Mouse (Mus musculus): ENCODE data around the gene 4933406M09Rik. TPM values are rescaled to one million over a fixed set of nuclear protein-coding genes. Genes with fewer than 3 reads are reported as not detected.

The 4933406M09Rik gene
- total RNA-seq, 2 experiments from 2014 or later = not detected

GRCm38 (mm10) chr1:134374124-134374523 is 11.6 kb upstream of the 4933406M09Rik start:
- no peak for DNase-seq (ENCODE audit: low spot score in 2 of 2)

- DNase-seq (ENCODE audit: low spot score in 2 of 2) = no peak
Observed at GRCm38 (mm10) chr1:134381051-134381450, 4.7 kb upstream of the 4933406M09Rik start.

- peak in 1 of 2 experiments; percentile 2 for DNase-seq (ENCODE audit: low spot score in 2 of 2)
Observed at GRCm38 (mm10) chr1:134381795-134382625, 3.7 kb upstream of the 4933406M09Rik start.

GRCm38 (mm10) chr1:134384581-134384980 is 1.2 kb upstream of the 4933406M09Rik start:
- DNase-seq (ENCODE audit: low spot score in 2 of 2) = no peak

GRCm38 (mm10) chr1:134385176-134385575 is 564 bp upstream of the 4933406M09Rik start:
- DNase-seq (ENCODE audit: low spot score in 2 of 2) = no peak

GRCm38 (mm10) chr1:134393827-134394226 is 8.1 kb downstream of the 4933406M09Rik start:
- DNase-seq (ENCODE audit: low spot score in 2 of 2) = no peak

- DNase-seq (ENCODE audit: low spot score in 2 of 2) = no peak
Observed at GRCm38 (mm10) chr1:134398210-134398609, 12.5 kb downstream of the 4933406M09Rik start.

GRCm38 (mm10) chr1:134399735-134400134 is 14.0 kb downstream of the 4933406M09Rik start:
- no peak for DNase-seq (ENCODE audit: low spot score in 2 of 2)

GRCm38 (mm10) chr1:134405509-134406413 is 20.0 kb downstream of the 4933406M09Rik start, which contains the start of gene Cyb5r1:
Gene Cyb5r1 (plus strand): TSS chr1:134405559.
- peak; percentile 37 to 38 for DNase-seq (ENCODE audit: low spot score in 2 of 2)

- no peak for DNase-seq (ENCODE audit: low spot score in 2 of 2)
Observed at GRCm38 (mm10) chr1:134406414-134406771, 20.7 kb downstream of the 4933406M09Rik start.

- DNase-seq (ENCODE audit: low spot score in 2 of 2) = no peak
Observed at GRCm38 (mm10) chr1:134408080-134408479, 22.3 kb downstream of the 4933406M09Rik start.

GRCm38 (mm10) chr1:134411706-134412629 is 26.2 kb downstream of the 4933406M09Rik start:
- no peak for DNase-seq (ENCODE audit: low spot score in 2 of 2)

GRCm38 (mm10) chr1:134414038-134414437 is 28.3 kb downstream of the 4933406M09Rik start:
- DNase-seq (ENCODE audit: low spot score in 2 of 2) = no peak

GRCm38 (mm10) chr1:134414501-134415167 is 28.9 kb downstream of the 4933406M09Rik start:
- no peak for DNase-seq (ENCODE audit: low spot score in 2 of 2)

- DNase-seq (ENCODE audit: low spot score in 2 of 2) = peak; percentile 94 to 98
Observed at GRCm38 (mm10) chr1:134415168-134415831, 29.6 kb downstream of the 4933406M09Rik start, which contains the start of gene Adipor1. Gene Adipor1 (plus strand): TSS chr1:134415378.

GRCm38 (mm10) chr1:134418414-134418975 is 32.8 kb downstream of the 4933406M09Rik start:
- no peak for DNase-seq (ENCODE audit: low spot score in 2 of 2)

GRCm38 (mm10) chr1:134419176-134419575 is 33.4 kb downstream of the 4933406M09Rik start:
- no peak for DNase-seq (ENCODE audit: low spot score in 2 of 2)

- DNase-seq (ENCODE audit: low spot score in 2 of 2) = no peak
Observed at GRCm38 (mm10) chr1:134419751-134420458, 34.2 kb downstream of the 4933406M09Rik start.

Measured in layer of hippocampus, postnatal 14 days (tissue).